Mouse (Mus musculus) frontal cortex, postnatal 25 days (tissue): ENCODE results near the gene Per1.

Experiments
- DNase-seq, 2 experiments: peaks; one replicate each; pipeline ENCODE4 v3.0.0; 2022; ENCODE audit warnings: low spot score in 2 of 2

Per1 gene

GRCm38 (mm10) chr11:69064259-69065133, 30.5 kb upstream of the Per1 start:
- no peak for DNase-seq

- no peak for DNase-seq
Observed at GRCm38 (mm10) chr11:69065394-69065925, 29.6 kb upstream of the Per1 start.

GRCm38 (mm10) chr11:69066163-69066861, 28.7 kb upstream of the Per1 start:
- peak; percentile 31 to 35 for DNase-seq

- DNase-seq, result peak; percentile 84 to 90
Observed at GRCm38 (mm10) chr11:69066956-69067355, 28.1 kb upstream of the Per1 start.

DNA sequence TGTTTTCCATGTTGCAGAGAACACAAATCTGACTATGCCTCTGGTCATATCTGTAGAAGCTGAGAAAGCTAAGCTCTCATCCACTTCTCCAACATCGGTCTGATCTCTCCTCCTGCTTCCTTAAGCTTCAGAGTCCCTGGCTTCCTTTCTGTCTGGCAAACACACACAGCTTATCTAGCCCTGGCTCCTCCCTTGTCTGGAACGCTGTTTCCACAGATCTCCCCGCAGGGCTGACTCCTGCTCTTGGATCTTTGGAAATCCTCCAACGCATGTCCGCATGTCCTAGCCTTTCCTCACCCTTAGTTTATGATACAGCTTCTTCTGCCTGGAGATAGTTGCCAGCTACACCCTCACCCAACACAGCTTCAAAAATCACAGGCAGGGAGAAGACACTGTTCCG, 27.4 kb upstream of the Per1 start:
- no peak for DNase-seq

- DNase-seq, result no peak
Observed at GRCm38 (mm10) chr11:69070093-69070492, 24.9 kb upstream of the Per1 start.

- DNase-seq, result peak; percentile 90
Observed at GRCm38 (mm10) chr11:69070590-69071222, 24.3 kb upstream of the Per1 start, which contains the start of gene Tmem107. Gene Tmem107, plus strand, starts transcription at chr11:69070806.

- no peak for DNase-seq
Observed at GRCm38 (mm10) chr11:69071262-69071661, 23.8 kb upstream of the Per1 start.

- DNase-seq, result no peak
Observed at GRCm38 (mm10) chr11:69072234-69072633, 22.8 kb upstream of the Per1 start.

- DNase-seq, result no peak
Observed at GRCm38 (mm10) chr11:69072666-69073064, 22.4 kb upstream of the Per1 start.

GRCm38 (mm10) chr11:69073065-69073888, 21.7 kb upstream of the Per1 start:
- peak in 1 of 2 experiments; percentile 69 for DNase-seq

GRCm38 (mm10) chr11:69073951-69074775, 20.9 kb upstream of the Per1 start:
- no peak for DNase-seq

DNA sequence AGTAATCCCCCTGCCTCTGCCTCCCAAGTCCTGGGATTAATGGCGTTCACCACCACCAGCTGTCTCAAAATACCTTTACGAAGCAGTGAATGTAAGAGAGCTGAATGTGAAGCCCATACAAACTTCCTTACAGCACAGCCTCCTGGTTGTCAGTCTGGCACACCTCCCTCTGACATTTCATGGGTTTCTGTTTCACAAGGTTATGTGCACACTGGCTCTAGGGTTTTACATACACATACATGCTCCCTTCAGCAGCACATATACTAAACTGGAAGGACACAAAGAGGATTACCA, 20.3 kb upstream of the Per1 start:
- DNase-seq, result no peak

DNA sequence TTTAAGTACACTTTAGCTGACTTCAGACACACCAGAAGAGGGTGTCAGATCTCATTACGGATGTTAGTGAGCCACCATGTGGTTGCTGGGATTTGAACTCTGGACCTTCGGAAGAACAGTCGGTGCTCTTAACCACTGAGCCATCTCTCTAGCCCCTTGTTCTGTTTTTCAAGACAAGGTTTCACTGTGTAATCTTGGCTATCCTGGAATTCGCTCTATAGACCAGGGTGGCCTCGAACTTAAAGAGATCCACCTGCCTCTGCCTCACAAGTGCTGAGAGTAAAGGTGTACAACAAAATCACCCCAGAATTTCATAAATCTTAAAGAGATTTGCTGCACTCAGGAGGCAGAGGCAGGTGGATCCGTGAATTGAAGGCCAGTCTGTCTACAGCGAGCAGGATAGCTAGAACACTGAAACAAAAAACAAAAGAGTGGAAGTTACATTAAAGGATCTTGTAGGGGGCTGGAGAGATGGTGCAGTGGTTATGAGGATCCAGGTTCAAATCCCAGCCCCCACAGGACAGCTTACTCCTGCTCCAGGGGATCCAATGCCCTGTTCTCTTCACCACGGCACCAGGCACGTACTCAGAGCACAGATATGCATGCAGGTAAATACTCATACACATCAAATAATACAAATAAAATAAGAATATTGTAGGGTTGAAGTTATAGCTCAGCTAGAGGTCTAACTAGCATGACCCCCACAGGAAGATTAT, 19.1 kb upstream of the Per1 start:
- no peak for DNase-seq

- DNase-seq, result no peak
Observed at GRCm38 (mm10) chr11:69076572-69076971, 18.4 kb upstream of the Per1 start.

DNA sequence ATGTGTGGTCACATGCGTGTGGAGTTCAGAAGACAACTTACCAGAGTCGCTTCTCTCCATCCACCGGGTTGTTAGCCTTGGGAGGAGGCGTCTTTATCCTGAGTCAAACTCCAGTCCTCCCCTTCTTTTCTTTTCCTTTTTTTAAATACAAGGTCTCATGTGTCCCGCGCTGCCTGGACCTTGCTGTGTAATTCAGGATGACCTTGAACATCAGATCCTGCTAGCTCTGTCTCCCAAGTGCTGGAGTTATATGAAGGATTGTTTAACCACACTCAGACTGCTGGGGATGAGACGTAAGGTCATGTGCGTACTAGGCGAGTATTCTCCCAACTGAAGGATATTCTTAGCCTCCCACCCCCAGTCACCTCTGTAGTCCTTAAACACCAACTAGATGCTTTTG, 17.7 kb upstream of the Per1 start:
- no peak for DNase-seq

- no peak for DNase-seq
Observed at GRCm38 (mm10) chr11:69078041-69078440, 17.0 kb upstream of the Per1 start.

DNA sequence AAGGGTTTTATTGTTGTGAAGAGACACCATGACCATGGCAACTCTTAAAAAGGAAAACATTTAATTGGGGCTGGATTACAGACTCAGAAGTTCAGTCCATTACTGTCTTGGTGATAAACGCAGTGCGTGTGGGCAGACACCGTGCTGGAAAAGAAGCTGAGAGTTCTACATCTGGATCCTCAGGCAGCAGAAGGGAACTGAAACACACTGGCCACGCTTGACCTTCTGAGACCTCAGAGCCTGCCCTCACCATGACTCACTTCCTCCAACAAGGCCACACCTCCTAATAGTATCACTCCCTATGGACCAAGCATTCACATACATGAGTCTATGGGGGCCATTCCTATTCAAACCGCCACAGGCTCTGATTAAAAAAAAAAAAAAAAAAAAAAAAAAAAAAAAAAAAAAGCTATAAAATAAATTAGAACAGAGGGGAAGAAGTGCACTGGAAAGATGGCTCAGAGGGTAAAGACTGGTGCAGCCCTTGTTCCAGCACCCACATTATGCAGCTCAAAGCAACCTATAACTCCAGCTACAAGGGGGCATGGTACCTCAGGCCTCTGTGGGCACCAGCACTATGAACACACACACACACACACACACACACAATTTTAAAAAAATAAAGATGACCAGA, 16.1 kb upstream of the Per1 start:
- DNase-seq, result no peak

GRCm38 (mm10) chr11:69080102-69080854, 14.7 kb upstream of the Per1 start:
- DNase-seq, result no peak
